Mouse (Mus musculus) C2C12 (cell line): ENCODE results near the gene Ccdc7a.

ENCODE experiments used
- CTCF ChIP-seq: IDR thresholded peaks from one replicate; pipeline ENCODE4 v1.5.1; 2011; ENCODE audit not compliant: control insufficient read depth, insufficient read depth, insufficient read length
- MAX ChIP-seq: IDR thresholded peaks from one replicate; pipeline ENCODE4 v1.6.1; 2011; ENCODE audit warnings: mild to moderate bottlenecking, control low read depth

DNA sequence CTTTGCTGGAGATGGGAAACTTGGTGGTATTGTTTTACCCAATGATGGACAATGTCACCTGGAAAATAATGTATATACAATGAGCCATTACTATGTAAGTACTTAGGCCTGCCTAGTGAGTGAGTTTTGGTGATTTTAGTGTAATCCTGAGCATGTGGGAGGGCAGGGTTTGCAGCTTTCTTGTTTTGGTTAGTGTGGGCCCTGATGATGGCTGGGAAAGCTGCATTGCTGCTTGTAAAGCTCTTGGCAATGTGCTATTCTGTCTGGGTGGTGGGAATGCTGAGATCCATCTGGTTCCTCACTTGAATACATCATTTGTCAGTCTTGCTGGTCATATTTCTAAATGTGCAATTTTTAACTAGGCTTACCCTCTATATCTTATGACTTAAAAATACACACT lies 349.1 kb downstream of the Ccdc7a start:
- no peak for TF ChIP-seq CTCF
- TF ChIP-seq MAX, result no peak
